Mouse (Mus musculus) forebrain, embryonic 11.5 days (tissue): ENCODE measurements at regions not wholly inside any gene's neighbourhood (a gene's known extent, or its start where the extent isn't known, plus 50 kb on each side); places are given as distances from the start of the nearest gene placed in this dataset.
A peak's percentile ranks its signal among the peaks of the same experiment; 100 is the strongest.

Source experiments
- ATAC-seq: fragments of 200-750 bp; cut with Nextera tagmentation; replicated peaks from 2 replicates; pipeline ENCODE4 v1.8.0; 2017; ENCODE audit warnings: moderate TSS enrichment; ENCODE audit not compliant: low FRiP score
- DNase-seq: peaks from one replicate; pipeline ENCODE4 v3.0.0-alpha.2; 2017; ENCODE audit warnings: low spot score
- H3K27ac ChIP-seq: fragments of 300-500 bp; sonication (generic); 2 replicates; pipeline ENCODE4 v1.5.1; 2014; ENCODE audit warnings: low read depth, low read length
- H3K27me3 ChIP-seq: fragments of 300-500 bp; sonication (generic); 2 replicates; pipeline ENCODE4 v1.6.1; 2014; ENCODE audit warnings: mild to moderate bottlenecking, low read length, mixed read lengths; ENCODE audit not compliant: control insufficient read depth, insufficient read depth
- H3K36me3 ChIP-seq: fragments of 300-500 bp; sonication (generic); 2 replicates; pipeline ENCODE4 v1.6.1; 2014; ENCODE audit warnings: mild to moderate bottlenecking, low read length, moderate library complexity, mixed read lengths; ENCODE audit not compliant: control insufficient read depth, insufficient read depth
- H3K4me1 ChIP-seq: fragments of 300-500 bp; sonication (generic); replicated peaks from 2 replicates; pipeline ENCODE4 v1.6.1; 2014; ENCODE audit warnings: low read length, mixed read lengths; ENCODE audit not compliant: control insufficient read depth, insufficient read depth
- H3K4me2 ChIP-seq: fragments of 300-500 bp; sonication (generic); 2 replicates; pipeline ENCODE4 v1.6.1; 2014; ENCODE audit warnings: low read depth, mild to moderate bottlenecking, low read length, moderate library complexity, mixed read lengths; ENCODE audit not compliant: severe bottlenecking
- H3K4me3 ChIP-seq: fragments of 300-500 bp; sonication (generic); 2 replicates; pipeline ENCODE4 v1.5.1; 2014; ENCODE audit warnings: low read depth, low read length
- H3K9ac ChIP-seq: fragments of 300-500 bp; sonication (generic); 2 replicates; pipeline ENCODE4 v1.6.1; 2014; ENCODE audit warnings: low read length
- H3K9me3 ChIP-seq: fragments of 300-500 bp; sonication (generic); 2 replicates; pipeline ENCODE4 v1.6.1; 2016; ENCODE audit warnings: low read length, mixed read lengths; ENCODE audit not compliant: control insufficient read depth
- WGBS: fragments of 180-500 bp; shearing (Covaris S2); extraction: QIAGEN DNeasy Blood & Tissue Kit; methylation state at CpG from one replicate; pipeline ENCODE4 v1.1.7; 2014; 5-methylcytosine and 5-hydroxymethylcytosine counted together

- no peak for ATAC-seq
Measured at GRCm38 (mm10) chr8:39833251-39833650, 841.6 kb upstream of the Adam24 start.

GRCm38 (mm10) chr8:39846854-39847253, 828.0 kb upstream of the Adam24 start:
- H3K27ac ChIP-seq: no peak overlapping the region
- H3K9ac ChIP-seq: no peak overlapping the region
- no peaks in the 10 kb centered on the region for H3K27me3 ChIP-seq
- H3K4me2 ChIP-seq: no peak overlapping the region
- no peaks in the 10 kb centered on the region for H3K4me1 ChIP-seq
- WGBS: 92% methylated on average over 2 of the region's 2 CpGs
- ATAC-seq: no peak
- no peaks in the 10 kb centered on the region for H3K36me3 ChIP-seq
- no peak overlapping the region for H3K4me3 ChIP-seq
- no peak for DNase-seq
- H3K9me3 ChIP-seq: no peaks in the 10 kb centered on the region

More at GRCm38 (mm10) chr8:39833251-39833650, 841.6 kb upstream of the Adam24 start:
- Histone ChIP-seq H3K4me3 (no peak overlapping the region), H3K4me2 (no peak overlapping the region), H3K9ac (no peak overlapping the region), H3K4me1 (no peaks in the 10 kb centered on the region), H3K27ac (no peak overlapping the region), H3K27me3 (no peaks in the 10 kb centered on the region), H3K9me3 (no peaks in the 10 kb centered on the region), H3K36me3 (no peaks in the 10 kb centered on the region)
- WGBS: 87% methylated on average over 1 of the region's 1 CpGs
- DNase-seq: no peak

- Histone ChIP-seq H3K4me3 (no peak overlapping the region), H3K4me2 (no peak overlapping the region), H3K36me3 (no peaks in the 10 kb centered on the region), H3K4me1 (no peaks in the 10 kb centered on the region), H3K27me3 (no peaks in the 10 kb centered on the region), H3K9ac (no peak overlapping the region), H3K27ac (no peak overlapping the region), H3K9me3 (no peaks in the 10 kb centered on the region)
- 91% methylated on average over 2 of the region's 2 CpGs for WGBS
- DNase-seq (no peak), ATAC-seq (no peak)
Measured at GRCm38 (mm10) chr8:39862544-39862943, 812.3 kb upstream of the Adam24 start.

GRCm38 (mm10) chr8:39902251-39902650, 772.6 kb upstream of the Adam24 start:
- ATAC-seq (no peak), DNase-seq (no peak)
- H3K4me3 ChIP-seq: no peak overlapping the region
- no peak overlapping the region for H3K4me2 ChIP-seq
- no peaks in the 10 kb centered on the region for H3K9me3 ChIP-seq
- 89% methylated on average over 1 of the region's 1 CpGs for WGBS
- H3K27ac ChIP-seq: no peak overlapping the region
- no peaks in the 10 kb centered on the region for H3K27me3 ChIP-seq
- H3K36me3 ChIP-seq: no peaks in the 10 kb centered on the region
- no peak overlapping the region for H3K9ac ChIP-seq
- no peaks in the 10 kb centered on the region for H3K4me1 ChIP-seq

GRCm38 (mm10) chr8:39912926-39913325, 762.0 kb upstream of the Adam24 start:
- H3K9me3 ChIP-seq: no peaks in the 10 kb centered on the region
- H3K4me3 ChIP-seq: no peak overlapping the region
- no peak overlapping the region for H3K9ac ChIP-seq
- no peaks in the 10 kb centered on the region for H3K36me3 ChIP-seq
- DNase-seq (no peak), ATAC-seq (no peak)
- H3K4me2 ChIP-seq: no peak overlapping the region
- H3K4me1 ChIP-seq: no peaks in the 10 kb centered on the region
- 70% methylated on average over 2 of the region's 2 CpGs for WGBS
- no peak overlapping the region for H3K27ac ChIP-seq
- H3K27me3 ChIP-seq: no peaks in the 10 kb centered on the region

GRCm38 (mm10) chr8:39921336-39921735, 753.5 kb upstream of the Adam24 start:
- Histone ChIP-seq H3K4me3 (no peak overlapping the region), H3K9me3 (no peaks in the 10 kb centered on the region), H3K4me1 (no peaks in the 10 kb centered on the region), H3K9ac (no peak overlapping the region), H3K4me2 (no peak overlapping the region), H3K27me3 (no peaks in the 10 kb centered on the region), H3K27ac (no peak overlapping the region), H3K36me3 (no peaks in the 10 kb centered on the region)
- ATAC-seq (no peak), DNase-seq (no peak)
- WGBS: 86% methylated on average over 2 of the region's 2 CpGs

GRCm38 (mm10) chr8:39923741-39924140, 751.1 kb upstream of the Adam24 start:
- DNase-seq: no peak
- no peak overlapping the region for H3K4me3 ChIP-seq
- no peak overlapping the region for H3K27ac ChIP-seq
- no peak overlapping the region for H3K4me2 ChIP-seq
- no peaks in the 10 kb centered on the region for H3K4me1 ChIP-seq
- H3K27me3 ChIP-seq: no peaks in the 10 kb centered on the region
- H3K9me3 ChIP-seq: no peaks in the 10 kb centered on the region
- WGBS: 44% methylated on average over 2 of the region's 2 CpGs
- no peak overlapping the region for H3K9ac ChIP-seq
- no peaks in the 10 kb centered on the region for H3K36me3 ChIP-seq
- ATAC-seq: no peak

GRCm38 (mm10) chr8:39950178-39950896, 724.5 kb upstream of the Adam24 start:
- H3K9ac ChIP-seq: no peak overlapping the region
- H3K4me1 ChIP-seq: no peaks in the 10 kb centered on the region
- no peak overlapping the region for H3K4me3 ChIP-seq
- no peaks in the 10 kb centered on the region for H3K9me3 ChIP-seq
- no peaks in the 10 kb centered on the region for H3K27me3 ChIP-seq
- H3K27ac ChIP-seq: no peak overlapping the region
- 71% methylated on average over 6 of the region's 6 CpGs for WGBS
- no peak for DNase-seq
- H3K36me3 ChIP-seq: no peaks in the 10 kb centered on the region
- no peak overlapping the region for H3K4me2 ChIP-seq
- peak; percentile 67; the same call in 1 of the 2 replicates for ATAC-seq

- WGBS: 64% methylated on average over 5 of the region's 5 CpGs
Measured at GRCm38 (mm10) chr8:39954497-39954896, 720.4 kb upstream of the Adam24 start.

More at GRCm38 (mm10) chr8:39954497-39954896, 720.4 kb upstream of the Adam24 start:
- no peaks in the 10 kb centered on the region for H3K36me3 ChIP-seq
- no peaks in the 10 kb centered on the region for H3K4me1 ChIP-seq
- H3K27ac ChIP-seq: no peak overlapping the region
- ATAC-seq (no peak), DNase-seq (no peak)
- H3K9me3 ChIP-seq: no peaks in the 10 kb centered on the region
- H3K4me3 ChIP-seq: no peak overlapping the region
- H3K9ac ChIP-seq: no peak overlapping the region
- no peaks in the 10 kb centered on the region for H3K27me3 ChIP-seq
- no peak overlapping the region for H3K4me2 ChIP-seq
